Mouse (Mus musculus) olfactory bulb, adult 2 months (tissue): Measurements from ENCODE around the gene Zfp583. TPM values are rescaled to one million over a fixed set of nuclear protein-coding genes. Genes with fewer than 3 reads are reported as not detected.

Source experiments
- H3K27ac ChIP-seq: fragments of 200-500 bp; 2 replicates; pipeline ENCODE4 v1.5.1; 2012; ENCODE audit warnings: low read depth, low read length; ENCODE audit not compliant: insufficient read depth
- H3K4me1 ChIP-seq: fragments of 200-500 bp; 2 replicates; pipeline ENCODE4 v1.6.1; 2012; ENCODE audit warnings: low read length; ENCODE audit not compliant: control insufficient read depth, insufficient read depth
- H3K4me3 ChIP-seq: fragments of 200-500 bp; 2 replicates; pipeline ENCODE4 v1.5.1; 2012; ENCODE audit warnings: mild to moderate bottlenecking, low read depth, low read length, moderate library complexity; ENCODE audit not compliant: insufficient read depth
- CTCF ChIP-seq: fragments of 200-500 bp; IDR thresholded peaks from 2 replicates; pipeline ENCODE4 v1.5.1; 2012; ENCODE audit warnings: low read depth, mild to moderate bottlenecking, low read length, moderate library complexity; ENCODE audit not compliant: insufficient read depth
- POLR2A ChIP-seq: fragments of 200-500 bp; IDR thresholded peaks from 2 replicates; pipeline ENCODE4 v1.6.1; 2012; ENCODE audit warnings: mild to moderate bottlenecking, low read depth, low read length, moderate library complexity; ENCODE audit not compliant: insufficient read depth
- WGBS: fragments of 180-500 bp; shearing (Covaris S2); methylation state at CpG from one replicate; pipeline ENCODE4 v1.1.7; 2018; 5-methylcytosine and 5-hydroxymethylcytosine counted together
- polyA plus RNA-seq: library from polyadenylated mRNA; stranded (reverse); fragments of >200 nt; gene quantifications from 2 replicates; pipeline ENCODE4 v1.2.4, GENCODE M21; 2012; ENCODE audit warnings: low replicate concordance; ENCODE audit not compliant: missing spikeins, insufficient read depth, insufficient read length

The Zfp583 gene
- polyA plus RNA-seq, 1 experiment = not detected

GRCm38 (mm10) chr7:6286921-6287531 lies 44.1 kb downstream of the Zfp583 start:
- peak overlapping the region; percentile 75 for H3K27ac ChIP-seq
- peaks cover 9% of the 10 kb centered on the region; the same call in 1 of the 2 replicates for H3K4me1 ChIP-seq
- peak overlapping the region; percentile 50 for H3K4me3 ChIP-seq
- WGBS = 19% methylated on average over 15 of the region's 15 CpGs
- no peak for TF ChIP-seq CTCF
- TF ChIP-seq POLR2A = no peak

GRCm38 (mm10) chr7:6285842-6286705 lies 45.0 kb downstream of the Zfp583 start, which contains the start of gene Zfp667:
Gene Zfp667, plus strand, starts transcription at chr7:6286579.
- Histone ChIP-seq H3K27ac (peak within 1 kb of the TSS; percentile 75), H3K4me3 (peak within 1 kb of the TSS; percentile 50), H3K4me1 (peaks cover 9% of the 10 kb centered on the region; the same call in 1 of the 2 replicates)
- TF ChIP-seq CTCF = no peak
- TF ChIP-seq POLR2A = peak; percentile 71
- 2% methylated on average over 50 of the region's 50 CpGs for WGBS

- TF ChIP-seq POLR2A (no peak), CTCF (no peak)
- Histone ChIP-seq H3K4me3 (no peak overlapping the region), H3K27ac (no peak overlapping the region), H3K4me1 (peaks cover 9% of the 10 kb centered on the region; the same call in 1 of the 2 replicates)
- WGBS = 89% methylated on average over 6 of the region's 6 CpGs
These were observed 45.7 kb downstream of the Zfp583 start for GRCm38 (mm10) chr7:6285366-6285765.

GRCm38 (mm10) chr7:6284442-6285012 lies 46.6 kb downstream of the Zfp583 start:
- WGBS = 86% methylated on average over 4 of the region's 4 CpGs
- TF ChIP-seq POLR2A = no peak
- TF ChIP-seq CTCF = no peak
- Histone ChIP-seq H3K4me3 (no peak overlapping the region), H3K27ac (no peak overlapping the region), H3K4me1 (peaks cover 9% of the 10 kb centered on the region; the same call in 1 of the 2 replicates)

- Histone ChIP-seq H3K4me3 (peak overlapping the region; percentile 66), H3K4me1 (peaks cover 3% of the 10 kb centered on the region; the same call in 1 of the 2 replicates), H3K27ac (peak overlapping the region; percentile 87)
- under 1% methylated on average over 23 of the region's 23 CpGs for WGBS
- TF ChIP-seq POLR2A (peak; percentile 36; the same call in 1 of the 2 replicates), CTCF (peak; percentile 55)
These were observed 47.5 kb downstream of the Zfp583 start for GRCm38 (mm10) chr7:6283451-6284075.

GRCm38 (mm10) chr7:6282749-6283148 lies 48.3 kb downstream of the Zfp583 start:
- no peak for TF ChIP-seq CTCF
- TF ChIP-seq POLR2A = no peak
- WGBS = 0% methylated on average over 1 of the region's 1 CpGs
- Histone ChIP-seq H3K27ac (no peak overlapping the region), H3K4me3 (no peak overlapping the region), H3K4me1 (peaks cover 3% of the 10 kb centered on the region; the same call in 1 of the 2 replicates)

- no peak overlapping the region for H3K27ac ChIP-seq
- TF ChIP-seq CTCF (no peak), POLR2A (no peak)
- 64% methylated on average over 3 of the region's 3 CpGs for WGBS
- H3K4me1 ChIP-seq = no peaks in the 10 kb centered on the region
- no peak overlapping the region for H3K4me3 ChIP-seq
These were observed 53.2 kb downstream of the Zfp583 start for GRCm38 (mm10) chr7:6277906-6278305.

GRCm38 (mm10) chr7:6265695-6266094 lies 65.4 kb downstream of the Zfp583 start:
- H3K27ac ChIP-seq = no peak overlapping the region
- TF ChIP-seq CTCF = 0 out of 2 replicates have a peak, but pooled peaks have one; percentile 17
- no peak for TF ChIP-seq POLR2A
- H3K4me3 ChIP-seq = no peak overlapping the region
- 62% methylated on average over 8 of the region's 8 CpGs for WGBS
- H3K4me1 ChIP-seq = no peaks in the 10 kb centered on the region

Other genes starting within 250 kb of the Zfp583 start
- not detected in 2 replicates for gene Zfp787, start 175.3 kb downstream of the Zfp583 start, polyA plus RNA-seq
- not detected in 2 replicates for gene Zfp444, start 159.1 kb downstream of the Zfp583 start, polyA plus RNA-seq
- gene Galp, start 134.2 kb downstream of the Zfp583 start, polyA plus RNA-seq = not detected in 2 replicates
- not detected in 2 replicates for gene Zscan5b, start 109.0 kb downstream of the Zfp583 start, polyA plus RNA-seq
- not detected in 2 replicates for gene Epp13, start 78.6 kb downstream of the Zfp583 start, polyA plus RNA-seq
- gene Zfp667, start 44.7 kb downstream of the Zfp583 start, polyA plus RNA-seq = not detected in 2 replicates
- not detected in 2 replicates for gene Gm3854, start 12.5 kb upstream of the Zfp583 start, polyA plus RNA-seq
- not detected in 2 replicates for gene Zfp78, start 32.0 kb upstream of the Zfp583 start, polyA plus RNA-seq
- not detected in 2 replicates for gene Zfp28, start 52.0 kb upstream of the Zfp583 start, polyA plus RNA-seq
- not detected in 2 replicates for gene Smim17, start 67.4 kb upstream of the Zfp583 start, polyA plus RNA-seq
- gene Gm20715, start 79.0 kb upstream of the Zfp583 start, polyA plus RNA-seq = not detected in 2 replicates
- not detected in 2 replicates for gene Olfr1344, start 107.4 kb upstream of the Zfp583 start, polyA plus RNA-seq
- gene Olfr1336, start 124.9 kb upstream of the Zfp583 start, polyA plus RNA-seq = not detected in 2 replicates
- gene Olfr1346, start 135.8 kb upstream of the Zfp583 start, polyA plus RNA-seq = not detected in 2 replicates
- gene Olfr5, start 155.7 kb upstream of the Zfp583 start, polyA plus RNA-seq = not detected in 2 replicates
- not detected in 2 replicates for gene Olfr1347, start 168.5 kb upstream of the Zfp583 start, polyA plus RNA-seq
- not detected in 2 replicates for gene Olfr1348, start 177.5 kb upstream of the Zfp583 start, polyA plus RNA-seq
- not detected in 2 replicates for gene Olfr1349, start 191.7 kb upstream of the Zfp583 start, polyA plus RNA-seq
- not detected in 2 replicates for gene Olfr1350, start 233.6 kb upstream of the Zfp583 start, polyA plus RNA-seq